Mouse (Mus musculus): ENCODE data around the gene Naa80. TPM values are rescaled to one million over a fixed set of nuclear protein-coding genes. Genes with fewer than 3 reads are reported as not detected.
A peak's percentile ranks its signal among the peaks of the same experiment; 100 is the strongest.

Naa80 gene
- total RNA-seq, 1 experiment: 7.3 TPM

DNA sequence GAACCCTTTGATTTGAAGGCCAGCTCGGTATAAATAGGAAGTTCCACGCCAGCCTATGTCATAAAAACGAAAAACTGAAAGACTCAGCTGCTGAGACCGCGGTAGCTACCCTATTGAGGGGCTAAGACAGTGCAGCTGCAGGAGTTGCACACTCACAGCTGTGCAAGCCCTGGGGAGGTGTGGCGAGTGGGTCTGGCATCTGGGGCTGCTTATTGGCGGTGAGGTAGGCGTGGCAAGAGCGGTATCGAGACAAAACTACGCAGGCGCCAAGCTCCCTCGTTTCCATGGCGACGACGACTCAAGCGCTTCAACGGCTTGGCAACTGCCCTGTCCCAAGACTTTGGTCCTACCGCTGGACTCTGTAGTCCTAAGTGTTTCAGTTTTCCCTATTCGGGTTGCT lies 31.7 kb upstream of the Naa80 start, which contains the start of gene Zmynd10:
Gene Zmynd10, plus strand, starts transcription at position 273 of the 400 bp plus-strand sequence.
- Histone ChIP-seq H3K9ac (ENCODE audit: insufficient read depth, low read depth, low read length, poor library complexity, severe bottlenecking) (no peak within 1 kb of the TSS), H3K4me1 (ENCODE audit: control insufficient read depth in 2 of 2, insufficient read depth in 2 of 2, low read length in 2 of 2, poor library complexity in 1 of 2) (peaks cover 0 to 29% of the 10 kb centered on the region in 2 experiments; a peak in 2 of 4 replicates)

GRCm38 (mm10) chr9:107547957-107548356 lies 30.7 kb upstream of the Naa80 start:
- H3K9me3 ChIP-seq (ENCODE audit: control insufficient read depth, insufficient read depth, low read depth, low read length): no peaks in the 10 kb centered on the region
- no peak overlapping the region for H3K27ac ChIP-seq (ENCODE audit: insufficient read depth, low read depth, low read length, poor library complexity, severe bottlenecking)
- peaks cover 0 to 22% of the 10 kb centered on the region in 2 experiments; a peak in 1 of 4 replicates for H3K4me1 ChIP-seq (ENCODE audit: control insufficient read depth in 2 of 2, insufficient read depth in 2 of 2, low read length in 2 of 2, poor library complexity in 1 of 2)
- H3K9ac ChIP-seq (ENCODE audit: insufficient read depth, low read depth, low read length, poor library complexity, severe bottlenecking): no peak overlapping the region
- no peak overlapping the region for H3K4me3 ChIP-seq (ENCODE audit: insufficient read depth in 1 of 2, low read depth in 1 of 2, low read length in 2 of 2, poor library complexity in 1 of 2, severe bottlenecking in 1 of 2)
- no peak for DNase-seq (ENCODE audit: low read depth, low spot score)
- in situ Hi-C loops (cut with MboI; ENCODE audit: low sequenced_read_pairs in 2 of 2, unreplicated experiment in 2 of 2): no loop called here
- TF ChIP-seq ZC3H11A (IDR thresholded peaks at IDR 0.05; ENCODE audit: borderline replicate concordance, low read depth, low read length): no peak
- peaks cover 6% of the 10 kb centered on the region; the same call in 1 of the 2 replicates for H3K36me3 ChIP-seq (ENCODE audit: control insufficient read depth, insufficient read depth, low read length, poor library complexity, severe bottlenecking)

More for the DNA sequence above, 31.7 kb upstream of the Naa80 start, which contains the start of gene Zmynd10:
- peak within 1 kb of the TSS in 1 of 2 experiments; percentile 42; a peak in 1 of 4 replicates for H3K4me3 ChIP-seq (ENCODE audit: insufficient read depth in 1 of 2, low read depth in 1 of 2, low read length in 2 of 2, poor library complexity in 1 of 2, severe bottlenecking in 1 of 2)
- no peak for TF ChIP-seq CHD2 (IDR thresholded peaks at IDR 0.05; ENCODE audit: low read depth, low read length)
- no peaks in the 10 kb centered on the region for H3K9me3 ChIP-seq (ENCODE audit: control insufficient read depth, insufficient read depth, low read depth, low read length)
- in situ Hi-C loops (cut with MboI; ENCODE audit: low sequenced_read_pairs in 2 of 2, unreplicated experiment in 2 of 2): no loop called here
- H3K27ac ChIP-seq (ENCODE audit: insufficient read depth, low read depth, low read length, poor library complexity, severe bottlenecking): no peak within 1 kb of the TSS
- peaks cover 6% of the 10 kb centered on the region; the same call in 1 of the 2 replicates for H3K36me3 ChIP-seq (ENCODE audit: control insufficient read depth, insufficient read depth, low read length, poor library complexity, severe bottlenecking)
- DNase-seq (ENCODE audit: low read depth, low spot score): peak; percentile 87

- H3K4me1 ChIP-seq (ENCODE audit: control insufficient read depth in 2 of 2, insufficient read depth in 2 of 2, low read length in 2 of 2, poor library complexity in 1 of 2): peaks cover 0 to 19% of the 10 kb centered on the region in 2 experiments; a peak in 1 of 4 replicates
- no peak overlapping the region for H3K9ac ChIP-seq (ENCODE audit: insufficient read depth, low read depth, low read length, poor library complexity, severe bottlenecking)
- H3K36me3 ChIP-seq (ENCODE audit: control insufficient read depth, insufficient read depth, low read length, poor library complexity, severe bottlenecking): peaks cover 6% of the 10 kb centered on the region; the same call in 1 of the 2 replicates
- no peak overlapping the region for H3K27ac ChIP-seq (ENCODE audit: insufficient read depth, low read depth, low read length, poor library complexity, severe bottlenecking)
- in situ Hi-C loops (cut with MboI; ENCODE audit: low sequenced_read_pairs in 2 of 2, unreplicated experiment in 2 of 2): no loop called here
- no peak for DNase-seq (ENCODE audit: low read depth, low spot score)
- TF ChIP-seq HCFC1 (IDR thresholded peaks at IDR 0.05; ENCODE audit: borderline replicate concordance, insufficient read depth, low read length) (no peak), ZNF384 (IDR thresholded peaks at IDR 0.05; ENCODE audit: low read depth, low read length) (no peak)
- H3K4me3 ChIP-seq (ENCODE audit: insufficient read depth in 1 of 2, low read depth in 1 of 2, low read length in 2 of 2, poor library complexity in 1 of 2, severe bottlenecking in 1 of 2): no peak overlapping the region
- no peaks in the 10 kb centered on the region for H3K9me3 ChIP-seq (ENCODE audit: control insufficient read depth, insufficient read depth, low read depth, low read length)
Measured at GRCm38 (mm10) chr9:107548820-107549219, 29.9 kb upstream of the Naa80 start.

- Histone ChIP-seq H3K27ac (ENCODE audit: insufficient read depth, low read depth, low read length, poor library complexity, severe bottlenecking) (no peak overlapping the region), H3K4me1 (ENCODE audit: control insufficient read depth in 2 of 2, insufficient read depth in 2 of 2, low read length in 2 of 2, poor library complexity in 1 of 2) (peaks cover 0 to 18% of the 10 kb centered on the region in 2 experiments; a peak in 1 of 4 replicates), H3K9ac (ENCODE audit: insufficient read depth, low read depth, low read length, poor library complexity, severe bottlenecking) (no peak overlapping the region), H3K4me3 (ENCODE audit: insufficient read depth in 1 of 2, low read depth in 1 of 2, low read length in 2 of 2, poor library complexity in 1 of 2, severe bottlenecking in 1 of 2) (no peak overlapping the region), H3K9me3 (ENCODE audit: control insufficient read depth, insufficient read depth, low read depth, low read length) (no peaks in the 10 kb centered on the region), H3K36me3 (ENCODE audit: control insufficient read depth, insufficient read depth, low read length, poor library complexity, severe bottlenecking) (peaks cover 2% of the 10 kb centered on the region; the same call in 1 of the 2 replicates)
- in situ Hi-C loops (cut with MboI; ENCODE audit: low sequenced_read_pairs in 2 of 2, unreplicated experiment in 2 of 2): no loop called here
- TF ChIP-seq CHD2 (IDR thresholded peaks at IDR 0.05; ENCODE audit: low read depth, low read length) (no peak), ZNF384 (IDR thresholded peaks at IDR 0.05; ENCODE audit: low read depth, low read length) (no peak), ZC3H11A (IDR thresholded peaks at IDR 0.05; ENCODE audit: borderline replicate concordance, low read depth, low read length) (no peak), HCFC1 (IDR thresholded peaks at IDR 0.05; ENCODE audit: borderline replicate concordance, insufficient read depth, low read length) (no peak), MAFK (IDR thresholded peaks at IDR 0.05; ENCODE audit: insufficient read depth, low read depth, low read length) (no peak)
- no peak for DNase-seq (ENCODE audit: low read depth, low spot score)
Measured at GRCm38 (mm10) chr9:107549297-107550074, 29.2 kb upstream of the Naa80 start.

All from ES-E14 (cell line).